Mouse (Mus musculus): Measurements from ENCODE around the gene Il20. TPM values are rescaled to one million over a fixed set of nuclear protein-coding genes. Genes with fewer than 3 reads are reported as not detected.

Il20 gene
- polyA plus RNA-seq, 1 experiment from 2014 or later = not detected

- Histone ChIP-seq H3K27ac (ENCODE audit: low read depth, low read length) (no peak overlapping the region), H3K9me3 (ENCODE audit: control insufficient read depth, low read length) (no peaks in the 10 kb centered on the region), H3K9ac (ENCODE audit: low read depth, low read length) (no peak overlapping the region), H3K4me2 (ENCODE audit: low read length) (no peak overlapping the region), H3K4me3 (ENCODE audit: low read length) (no peak overlapping the region), H3K36me3 (ENCODE audit: control insufficient read depth, insufficient read depth, low read length) (no peaks in the 10 kb centered on the region), H3K27me3 (replicated peaks; ENCODE audit: control insufficient read depth, insufficient read depth, low read length) (peaks cover 6% of the 10 kb centered on the region; the same call in 1 of the 2 replicates), H3K4me1 (ENCODE audit: control insufficient read depth, insufficient read depth, low read depth, low read length) (peaks cover 4% of the 10 kb centered on the region)
- no peak for ATAC-seq
- WGBS = 71% methylated on average over 3 of the region's 3 CpGs
Observed at GRCm38 (mm10) chr1:130875910-130876309, 35.3 kb downstream of the Il20 start.

GRCm38 (mm10) chr1:130875139-130875538 lies 36.1 kb downstream of the Il20 start:
- H3K36me3 ChIP-seq (ENCODE audit: control insufficient read depth, insufficient read depth, low read length) = no peaks in the 10 kb centered on the region
- H3K9me3 ChIP-seq (ENCODE audit: control insufficient read depth, low read length) = no peaks in the 10 kb centered on the region
- H3K27me3 ChIP-seq (replicated peaks; ENCODE audit: control insufficient read depth, insufficient read depth, low read length) = peaks cover 6% of the 10 kb centered on the region; the same call in 1 of the 2 replicates
- WGBS = 42% methylated on average over 3 of the region's 3 CpGs
- H3K27ac ChIP-seq (ENCODE audit: low read depth, low read length) = no peak overlapping the region
- H3K4me3 ChIP-seq (ENCODE audit: low read length) = no peak overlapping the region
- peaks cover 4% of the 10 kb centered on the region for H3K4me1 ChIP-seq (ENCODE audit: control insufficient read depth, insufficient read depth, low read depth, low read length)
- H3K4me2 ChIP-seq (ENCODE audit: low read length) = no peak overlapping the region
- peak; percentile 75 for ATAC-seq
- no peak overlapping the region for H3K9ac ChIP-seq (ENCODE audit: low read depth, low read length)

- no peak overlapping the region for H3K27ac ChIP-seq (ENCODE audit: low read depth, low read length)
- no peaks in the 10 kb centered on the region for H3K36me3 ChIP-seq (ENCODE audit: control insufficient read depth, insufficient read depth, low read length)
- ATAC-seq = no peak
- WGBS = 92% methylated on average over 2 of the region's 2 CpGs
- no peak overlapping the region for H3K4me2 ChIP-seq (ENCODE audit: low read length)
- H3K27me3 ChIP-seq (replicated peaks; ENCODE audit: control insufficient read depth, insufficient read depth, low read length) = no peaks in the 10 kb centered on the region
- H3K4me1 ChIP-seq (ENCODE audit: control insufficient read depth, insufficient read depth, low read depth, low read length) = no peaks in the 10 kb centered on the region; the same call in 1 of the 2 replicates
- H3K9ac ChIP-seq (ENCODE audit: low read depth, low read length) = no peak overlapping the region
- H3K9me3 ChIP-seq (ENCODE audit: control insufficient read depth, low read length) = no peaks in the 10 kb centered on the region
- no peak overlapping the region for H3K4me3 ChIP-seq (ENCODE audit: low read length)
Observed at GRCm38 (mm10) chr1:130872912-130873311, 38.3 kb downstream of the Il20 start.

- no peak within 1 kb of the TSS for H3K27ac ChIP-seq (ENCODE audit: low read depth, low read length)
- H3K4me1 ChIP-seq (ENCODE audit: control insufficient read depth, insufficient read depth, low read depth, low read length) = no peaks in the 10 kb centered on the region
- no peak within 1 kb of the TSS for H3K4me2 ChIP-seq (ENCODE audit: low read length)
- ATAC-seq = no peak
- no peak within 1 kb of the TSS for H3K4me3 ChIP-seq (ENCODE audit: low read length)
- H3K9ac ChIP-seq (ENCODE audit: low read depth, low read length) = no peak within 1 kb of the TSS
- 76% methylated on average over 7 of the region's 7 CpGs for WGBS
- no peaks in the 10 kb centered on the region for H3K9me3 ChIP-seq (ENCODE audit: control insufficient read depth, low read length)
- no peaks in the 10 kb centered on the region for H3K27me3 ChIP-seq (replicated peaks; ENCODE audit: control insufficient read depth, insufficient read depth, low read length)
- no peaks in the 10 kb centered on the region for H3K36me3 ChIP-seq (ENCODE audit: control insufficient read depth, insufficient read depth, low read length)
Observed at GRCm38 (mm10) chr1:130865541-130866221, 45.6 kb downstream of the Il20 start, which contains the start of gene Fcmr. TSS of gene Fcmr (plus strand) at chr1:130865669.

DNA sequence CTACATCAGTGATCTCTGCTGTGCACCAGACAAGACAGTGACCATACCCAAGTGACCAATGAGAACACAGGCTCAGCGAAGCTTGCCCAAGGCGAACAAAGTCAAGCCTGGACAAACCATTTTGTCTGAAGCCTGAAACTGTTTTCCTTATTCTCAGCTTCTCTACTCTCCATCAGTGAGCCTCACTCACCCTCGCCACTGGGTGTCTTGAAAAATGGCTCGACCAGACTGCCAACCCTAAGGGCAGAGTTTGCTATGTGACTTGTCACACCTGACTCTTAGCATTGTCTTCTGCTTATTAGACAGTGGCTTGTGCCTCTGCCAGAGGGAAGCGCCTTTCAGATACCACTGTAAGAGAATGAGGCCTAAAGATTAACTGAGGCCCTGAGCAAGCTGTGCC lies 46.5 kb downstream of the Il20 start:
- no peak overlapping the region for H3K4me3 ChIP-seq (ENCODE audit: low read length)
- no peaks in the 10 kb centered on the region for H3K9me3 ChIP-seq (ENCODE audit: control insufficient read depth, low read length)
- no peak for ATAC-seq
- WGBS = 95% methylated on average over 5 of the region's 5 CpGs
- H3K4me1 ChIP-seq (ENCODE audit: control insufficient read depth, insufficient read depth, low read depth, low read length) = no peaks in the 10 kb centered on the region
- H3K4me2 ChIP-seq (ENCODE audit: low read length) = no peak overlapping the region
- H3K27me3 ChIP-seq (replicated peaks; ENCODE audit: control insufficient read depth, insufficient read depth, low read length) = no peaks in the 10 kb centered on the region
- H3K27ac ChIP-seq (ENCODE audit: low read depth, low read length) = no peak overlapping the region
- no peaks in the 10 kb centered on the region for H3K36me3 ChIP-seq (ENCODE audit: control insufficient read depth, insufficient read depth, low read length)
- H3K9ac ChIP-seq (ENCODE audit: low read depth, low read length) = no peak overlapping the region

GRCm38 (mm10) chr1:130864238-130864637 lies 47.0 kb downstream of the Il20 start:
- H3K4me2 ChIP-seq (ENCODE audit: low read length) = no peak overlapping the region
- no peak overlapping the region for H3K4me3 ChIP-seq (ENCODE audit: low read length)
- no peaks in the 10 kb centered on the region for H3K27me3 ChIP-seq (replicated peaks; ENCODE audit: control insufficient read depth, insufficient read depth, low read length)
- H3K9me3 ChIP-seq (ENCODE audit: control insufficient read depth, low read length) = no peaks in the 10 kb centered on the region
- H3K9ac ChIP-seq (ENCODE audit: low read depth, low read length) = no peak overlapping the region
- H3K27ac ChIP-seq (ENCODE audit: low read depth, low read length) = no peak overlapping the region
- WGBS = 87% methylated on average over 4 of the region's 4 CpGs
- no peaks in the 10 kb centered on the region for H3K4me1 ChIP-seq (ENCODE audit: control insufficient read depth, insufficient read depth, low read depth, low read length)
- no peak for ATAC-seq
- no peaks in the 10 kb centered on the region for H3K36me3 ChIP-seq (ENCODE audit: control insufficient read depth, insufficient read depth, low read length)

DNA sequence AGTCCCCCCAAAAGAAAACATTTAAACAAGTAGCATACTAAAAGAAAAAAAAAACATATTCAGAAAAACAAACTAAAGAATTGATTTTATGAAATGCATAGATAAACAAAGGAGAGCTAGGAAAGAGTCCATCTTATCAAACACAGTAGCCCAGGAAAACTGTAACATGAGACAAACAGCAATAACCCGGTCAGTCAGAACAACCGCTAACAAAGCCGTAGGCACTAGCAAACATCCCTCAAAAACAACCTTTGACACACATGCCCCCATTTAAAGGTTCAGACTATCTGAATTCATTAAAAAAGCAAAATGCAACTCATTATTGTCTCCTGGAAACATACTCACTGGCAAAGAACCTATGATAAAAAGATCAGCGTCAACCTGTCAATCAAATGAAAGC lies 53.8 kb downstream of the Il20 start:
- no peak for ATAC-seq
- 78% methylated on average over 4 of the region's 4 CpGs for WGBS
- Histone ChIP-seq H3K36me3 (ENCODE audit: control insufficient read depth, insufficient read depth, low read length) (no peaks in the 10 kb centered on the region), H3K27me3 (replicated peaks; ENCODE audit: control insufficient read depth, insufficient read depth, low read length) (no peaks in the 10 kb centered on the region), H3K27ac (ENCODE audit: low read depth, low read length) (no peak overlapping the region), H3K9me3 (ENCODE audit: control insufficient read depth, low read length) (no peaks in the 10 kb centered on the region), H3K4me3 (ENCODE audit: low read length) (no peak overlapping the region), H3K9ac (ENCODE audit: low read depth, low read length) (no peak overlapping the region), H3K4me2 (ENCODE audit: low read length) (no peak overlapping the region), H3K4me1 (ENCODE audit: control insufficient read depth, insufficient read depth, low read depth, low read length) (no peaks in the 10 kb centered on the region)

Other genes starting within 250 kb of the Il20 start
- gene C4bp, start 249.8 kb downstream of the Il20 start, polyA plus RNA-seq (2015; fragmentation: Nextera tagmentation; extraction: Ambion mirVana) = 0.05 TPM in 1 of 2 replicates, not detected in the other
- 0.20 TPM in 1 of 2 replicates, not detected in the other for gene Gm29427, start 195.7 kb downstream of the Il20 start, polyA plus RNA-seq (2015; fragmentation: Nextera tagmentation; extraction: Ambion mirVana)
- 12.4 and 15.2 TPM in 2 replicates for gene Yod1, start 194.1 kb downstream of the Il20 start, polyA plus RNA-seq (2015; fragmentation: Nextera tagmentation; extraction: Ambion mirVana)
- gene Pfkfb2, start 182.2 kb downstream of the Il20 start, polyA plus RNA-seq (2015; fragmentation: Nextera tagmentation; extraction: Ambion mirVana) = 17.6 and 21.0 TPM in 2 replicates
- gene AA986860, start 179.5 kb downstream of the Il20 start, polyA plus RNA-seq (2015; fragmentation: Nextera tagmentation; extraction: Ambion mirVana) = 0.41 and 1.0 TPM in 2 replicates
- not detected in 2 replicates for gene Fcamr, start 110.5 kb downstream of the Il20 start, polyA plus RNA-seq (2015; fragmentation: Nextera tagmentation; extraction: Ambion mirVana)
- not detected in 2 replicates for gene Pigr, start 84.8 kb downstream of the Il20 start, polyA plus RNA-seq (2015; fragmentation: Nextera tagmentation; extraction: Ambion mirVana)
- gene Fcmr, start 45.8 kb downstream of the Il20 start, polyA plus RNA-seq (2015; fragmentation: Nextera tagmentation; extraction: Ambion mirVana) = 0.95 and 2.4 TPM in 2 replicates
- not detected in 2 replicates for gene Il24, start 24.0 kb downstream of the Il20 start, polyA plus RNA-seq (2015; fragmentation: Nextera tagmentation; extraction: Ambion mirVana)
- not detected in 2 replicates for gene Il19, start 28.7 kb upstream of the Il20 start, polyA plus RNA-seq (2015; fragmentation: Nextera tagmentation; extraction: Ambion mirVana)
- gene Il10, start 108.4 kb upstream of the Il20 start, polyA plus RNA-seq (2015; fragmentation: Nextera tagmentation; extraction: Ambion mirVana) = 0.16 TPM in 1 of 2 replicates, not detected in the other
- gene Mapkapk2, start 186.4 kb upstream of the Il20 start, polyA plus RNA-seq (2015; fragmentation: Nextera tagmentation; extraction: Ambion mirVana) = 9.1 and 15.7 TPM in 2 replicates
- gene Dyrk3, start 226.9 kb upstream of the Il20 start, polyA plus RNA-seq (2015; fragmentation: Nextera tagmentation; extraction: Ambion mirVana) = 12.2 and 14.5 TPM in 2 replicates
- 48.0 and 50.5 TPM in 2 replicates for gene Eif2d, start 241.7 kb upstream of the Il20 start, polyA plus RNA-seq (2015; fragmentation: Nextera tagmentation; extraction: Ambion mirVana)